Mouse (Mus musculus) monocyte, adult 2 months (primary cell): ENCODE measurements around the gene Dph5.
"Not testable (repeated sequence)": the region's sequence is repeated elsewhere in the genome, so short reads cannot be mapped to it uniquely, and the experiment has no call there.

ENCODE experiments used
- DNase-seq, 2 experiments: peaks; one replicate each; pipeline ENCODE4 v3.0.0; 2022; ENCODE audit warnings: low spot score in 2 of 2, low read depth in 1 of 2

Dph5 gene

GRCm38 (mm10) chr3:115887427-115888309, at the start of gene Dph5:
Gene Dph5, plus strand, starts transcription at chr3:115887837.
- peak; percentile 64 to 76 for DNase-seq

- no peak for DNase-seq
Measured at GRCm38 (mm10) chr3:115844566-115844965, 43.1 kb upstream of the Dph5 start.

GRCm38 (mm10) chr3:115845032-115845618, 42.5 kb upstream of the Dph5 start:
- DNase-seq, result no peak

GRCm38 (mm10) chr3:115845724-115846123, 41.9 kb upstream of the Dph5 start:
- DNase-seq, result no peak

GRCm38 (mm10) chr3:115846153-115846552, 41.5 kb upstream of the Dph5 start:
- DNase-seq, result no peak

- no peak for DNase-seq
Measured at GRCm38 (mm10) chr3:115848686-115849480, 38.8 kb upstream of the Dph5 start.

- DNase-seq, result no peak
Measured at GRCm38 (mm10) chr3:115850946-115851345, 36.7 kb upstream of the Dph5 start.

GRCm38 (mm10) chr3:115854672-115855191, 32.9 kb upstream of the Dph5 start:
- no peak for DNase-seq

GRCm38 (mm10) chr3:115855576-115855975, 32.1 kb upstream of the Dph5 start:
- DNase-seq, result no peak

GRCm38 (mm10) chr3:115856484-115857022, 31.1 kb upstream of the Dph5 start:
- DNase-seq, result no peak

- no peak for DNase-seq
Measured at GRCm38 (mm10) chr3:115857436-115857835, 30.2 kb upstream of the Dph5 start.

GRCm38 (mm10) chr3:115858822-115859221, 28.8 kb upstream of the Dph5 start:
- no peak for DNase-seq

- DNase-seq, result not testable (repeated sequence)
Measured at GRCm38 (mm10) chr3:115860780-115861179, 26.9 kb upstream of the Dph5 start.

- DNase-seq, result no peak
Measured at GRCm38 (mm10) chr3:115863487-115863886, 24.1 kb upstream of the Dph5 start.

- DNase-seq, result no peak
Measured at GRCm38 (mm10) chr3:115867150-115867549, 20.5 kb upstream of the Dph5 start.

- DNase-seq, result no peak
Measured at GRCm38 (mm10) chr3:115867901-115868300, 19.7 kb upstream of the Dph5 start.

- no peak for DNase-seq
Measured at GRCm38 (mm10) chr3:115869360-115869759, 18.3 kb upstream of the Dph5 start.

GRCm38 (mm10) chr3:115875551-115875950, 12.1 kb upstream of the Dph5 start:
- no peak for DNase-seq

GRCm38 (mm10) chr3:115877133-115877532, 10.5 kb upstream of the Dph5 start:
- no peak for DNase-seq

- no peak for DNase-seq
Measured at GRCm38 (mm10) chr3:115884086-115884485, 3.6 kb upstream of the Dph5 start.
